Mouse (Mus musculus) thymus, adult 2 months (tissue): ENCODE results near the gene Agbl4. TPM values are rescaled to one million over a fixed set of nuclear protein-coding genes. Genes with fewer than 3 reads are reported as not detected.

Experiments used
- DNase-seq: peaks from one replicate; pipeline ENCODE4 v3.0.0; 2021
- H3K27ac ChIP-seq: fragments of 200-500 bp; 2 replicates; pipeline ENCODE4 v1.5.1; 2012; ENCODE audit warnings: low read length, control low read depth; ENCODE audit not compliant: control insufficient read depth, insufficient read depth
- H3K27me3 ChIP-seq: fragments of 200-500 bp; 2 replicates; pipeline ENCODE4 v1.6.1; 2012; ENCODE audit warnings: mild to moderate bottlenecking, low read length, moderate library complexity, mixed read lengths; ENCODE audit not compliant: control insufficient read depth, insufficient read depth
- H3K36me3 ChIP-seq: fragments of 200-500 bp; 2 replicates; pipeline ENCODE4 v1.6.1; 2012; ENCODE audit warnings: mild to moderate bottlenecking, low read length, moderate library complexity; ENCODE audit not compliant: control insufficient read depth, insufficient read depth
- H3K4me1 ChIP-seq: fragments of 200-500 bp; replicated peaks from 2 replicates; pipeline ENCODE4 v1.6.1; 2012; ENCODE audit warnings: low read length; ENCODE audit not compliant: control insufficient read depth, insufficient read depth
- H3K4me3 ChIP-seq: fragments of 200-500 bp; 2 replicates; pipeline ENCODE4 v1.5.1; 2012; ENCODE audit warnings: mild to moderate bottlenecking, low read length, control low read depth, moderate library complexity; ENCODE audit not compliant: control insufficient read depth, insufficient read depth
- CTCF ChIP-seq: fragments of 200-500 bp; IDR thresholded peaks from 2 replicates; pipeline ENCODE4 v1.5.1; 2012; ENCODE audit warnings: mild to moderate bottlenecking, control low read depth, low read length, moderate library complexity, borderline replicate concordance; ENCODE audit not compliant: control insufficient read depth, poor library complexity, insufficient read depth; ENCODE audit errors: extremely low read depth
- POLR2A ChIP-seq: fragments of 200-500 bp; IDR thresholded peaks from 2 replicates; pipeline ENCODE4 v1.6.1; 2012; ENCODE audit warnings: mild to moderate bottlenecking, low read length, control low read depth, moderate library complexity; ENCODE audit not compliant: control insufficient read depth, poor library complexity, insufficient read depth; ENCODE audit errors: extremely low read depth
- WGBS: fragments of 180-500 bp; shearing (Covaris S2); methylation state at CpG from one replicate; pipeline ENCODE4 v1.1.7; 2018; 5-methylcytosine and 5-hydroxymethylcytosine counted together
- polyA plus RNA-seq: library from polyadenylated mRNA; depleted of rRNA; stranded (reverse); fragments of >200 nt; gene quantifications from 2 replicates; pipeline ENCODE4 v1.2.3, GENCODE M21; 2012

Gene Agbl4
- polyA plus RNA-seq, 1 experiment = 0.07 TPM

DNA sequence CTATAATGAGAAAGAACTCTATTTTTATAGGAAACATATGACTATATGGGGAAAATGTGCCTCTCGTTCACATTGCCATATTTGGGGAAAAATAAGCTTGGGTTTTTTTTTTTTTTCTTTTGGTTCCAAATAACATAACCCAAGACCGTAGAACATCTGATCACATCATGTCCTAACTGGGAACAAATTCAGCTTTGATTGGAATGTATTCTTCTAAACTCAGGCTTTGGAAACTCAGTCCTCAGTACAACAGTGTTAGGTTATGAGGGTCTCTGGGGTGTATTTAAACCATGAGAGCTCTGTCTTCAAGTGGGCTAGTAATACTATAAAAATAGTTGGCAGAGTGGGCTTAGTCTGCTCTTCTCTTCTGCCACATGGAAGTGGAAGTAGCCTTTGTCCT lies 1205.7 kb downstream of the Agbl4 start:
- Histone ChIP-seq H3K36me3 (no peaks in the 10 kb centered on the region), H3K27ac (no peak overlapping the region), H3K4me3 (no peak overlapping the region), H3K27me3 (no peaks in the 10 kb centered on the region), H3K4me1 (no peaks in the 10 kb centered on the region)
- no peak for DNase-seq
- WGBS = 91% methylated on average over 2 of the region's 2 CpGs
- TF ChIP-seq CTCF (no peak), POLR2A (no peak)

DNA sequence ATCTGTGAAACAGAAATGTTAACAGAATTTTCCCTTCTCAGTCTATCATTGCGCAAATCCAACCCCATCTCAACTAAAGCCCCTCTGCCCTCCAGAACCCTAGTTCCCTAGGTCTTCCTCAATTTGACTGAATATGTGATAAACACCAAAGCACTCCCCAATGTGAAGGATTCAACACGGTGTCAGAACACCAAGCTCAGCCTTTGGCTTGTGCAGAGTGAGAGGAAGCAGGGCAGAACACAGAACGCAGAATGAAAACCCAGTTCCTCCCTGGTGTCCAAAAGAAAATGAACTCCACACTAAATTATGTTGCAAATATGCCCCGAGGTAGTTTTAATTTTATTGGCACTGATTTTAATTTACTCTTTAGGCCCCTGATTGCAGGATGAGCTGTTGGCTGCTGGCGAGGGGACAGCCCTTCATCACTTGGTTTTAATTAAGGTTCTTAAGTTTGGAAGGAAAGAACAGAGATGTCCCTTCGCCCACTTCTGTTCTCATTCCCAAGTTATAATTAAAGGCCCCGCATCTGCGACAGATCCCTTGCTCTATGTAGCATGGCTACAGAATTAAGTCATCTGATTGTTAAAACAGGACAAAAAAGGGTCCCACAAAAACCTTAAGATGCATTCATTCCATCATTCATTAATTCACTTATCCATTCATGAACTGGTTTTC lies 1210.5 kb downstream of the Agbl4 start:
- no peak overlapping the region for H3K4me3 ChIP-seq
- H3K4me1 ChIP-seq = no peaks in the 10 kb centered on the region
- H3K27me3 ChIP-seq = no peaks in the 10 kb centered on the region
- no peaks in the 10 kb centered on the region for H3K36me3 ChIP-seq
- DNase-seq = no peak
- no peak overlapping the region for H3K27ac ChIP-seq
- WGBS = 91% methylated on average over 8 of the region's 8 CpGs
- no peak for TF ChIP-seq POLR2A
- TF ChIP-seq CTCF = no peak

GRCm38 (mm10) chr4:111621865-111622264 lies 1224.4 kb downstream of the Agbl4 start:
- Histone ChIP-seq H3K27ac (no peak overlapping the region), H3K36me3 (no peaks in the 10 kb centered on the region), H3K4me3 (no peak overlapping the region), H3K4me1 (no peaks in the 10 kb centered on the region), H3K27me3 (no peaks in the 10 kb centered on the region)
- no peak for DNase-seq
- TF ChIP-seq POLR2A = no peak
- no peak for TF ChIP-seq CTCF
- 46% methylated on average over 2 of the region's 2 CpGs for WGBS

DNA sequence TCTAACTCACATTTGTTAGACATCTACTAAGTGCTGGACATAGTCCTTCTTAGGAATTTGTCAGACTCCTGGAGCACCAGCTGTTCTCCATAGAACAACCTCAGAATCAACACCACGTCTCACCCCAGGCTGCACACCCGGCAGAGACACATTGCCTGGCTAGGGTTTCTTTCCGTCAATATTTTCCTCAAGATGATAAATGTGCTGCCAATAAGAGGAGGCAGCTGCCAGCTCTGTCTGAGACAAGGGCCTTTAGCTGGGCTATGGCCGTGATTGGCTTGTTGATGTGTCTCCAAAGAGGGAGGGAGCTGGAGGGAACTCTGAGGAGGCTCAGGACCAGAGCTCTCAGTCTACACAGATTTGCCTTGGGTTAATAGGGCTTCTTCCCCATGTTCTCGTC lies 1227.5 kb downstream of the Agbl4 start:
- no peaks in the 10 kb centered on the region for H3K27me3 ChIP-seq
- no peak overlapping the region for H3K4me3 ChIP-seq
- WGBS = 78% methylated on average over 5 of the region's 5 CpGs
- no peak for DNase-seq
- H3K27ac ChIP-seq = no peak overlapping the region
- H3K4me1 ChIP-seq = no peaks in the 10 kb centered on the region
- no peaks in the 10 kb centered on the region for H3K36me3 ChIP-seq
- no peak for TF ChIP-seq CTCF
- no peak for TF ChIP-seq POLR2A

DNA sequence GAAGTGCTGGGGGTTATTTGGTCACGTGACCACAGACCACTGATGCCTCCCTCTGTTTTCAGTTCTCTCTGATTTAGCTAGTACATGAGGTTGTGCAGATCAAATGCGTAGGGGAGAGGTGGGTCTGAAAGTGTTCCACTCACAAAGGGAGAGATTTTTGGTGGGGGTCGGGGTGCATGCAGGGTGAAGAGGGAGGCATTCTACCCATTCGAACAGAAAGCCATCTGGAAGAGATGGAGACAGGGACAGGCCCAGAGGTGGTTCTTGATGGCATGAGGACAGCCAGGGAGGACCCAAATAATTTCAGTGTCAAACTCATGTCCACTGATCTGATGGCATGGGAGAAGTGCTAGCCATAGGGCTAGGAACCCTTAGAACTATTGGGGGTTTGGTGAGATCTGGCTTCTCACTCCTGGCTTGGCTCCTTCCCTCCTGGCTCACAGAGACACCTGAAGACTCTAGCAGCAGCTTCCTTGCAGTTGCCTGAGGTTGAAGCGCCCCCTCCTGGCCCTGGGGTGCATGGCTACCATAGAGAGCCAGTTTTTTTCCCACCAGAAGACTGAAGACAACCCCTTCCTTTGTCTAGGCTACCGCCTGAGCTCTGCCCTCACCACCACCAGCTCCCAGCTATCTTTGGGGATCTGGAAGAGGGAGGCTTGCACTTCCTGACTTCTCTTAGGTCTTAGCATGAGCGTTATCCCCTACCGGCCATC lies 1228.8 kb downstream of the Agbl4 start:
- Histone ChIP-seq H3K27ac (no peak overlapping the region), H3K4me1 (no peaks in the 10 kb centered on the region), H3K27me3 (no peaks in the 10 kb centered on the region), H3K4me3 (no peak overlapping the region), H3K36me3 (no peaks in the 10 kb centered on the region)
- peak; percentile 49 for DNase-seq
- WGBS = 40% methylated on average over 8 of the region's 8 CpGs
- TF ChIP-seq CTCF (peak; percentile 83), POLR2A (no peak)

DNA sequence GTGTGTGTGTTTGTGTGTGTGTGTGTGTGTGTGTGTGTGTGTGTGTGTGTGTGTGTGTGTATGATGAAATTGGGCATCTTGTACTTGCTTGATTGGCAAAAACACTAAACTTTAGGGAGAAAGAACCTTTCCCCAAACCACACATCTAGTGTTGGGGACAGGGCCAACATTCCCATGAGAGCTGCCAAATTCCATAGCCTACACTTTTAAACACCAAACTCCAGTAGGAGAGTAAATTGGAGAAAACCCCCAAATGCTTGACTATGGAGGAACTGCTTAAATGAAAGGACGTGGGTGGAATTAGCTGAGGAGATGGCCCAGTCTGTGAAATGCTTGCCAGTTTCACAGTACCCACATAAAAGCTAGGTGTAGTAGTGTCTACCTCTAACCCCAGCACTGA lies 1235.2 kb downstream of the Agbl4 start:
- no peaks in the 10 kb centered on the region for H3K36me3 ChIP-seq
- WGBS = 93% methylated on average over 1 of the region's 1 CpGs
- no peaks in the 10 kb centered on the region for H3K4me1 ChIP-seq
- TF ChIP-seq POLR2A (no peak), CTCF (no peak)
- no peak for DNase-seq
- no peak overlapping the region for H3K4me3 ChIP-seq
- H3K27me3 ChIP-seq = no peaks in the 10 kb centered on the region
- no peak overlapping the region for H3K27ac ChIP-seq

- TF ChIP-seq POLR2A (no peak), CTCF (no peak)
- no peak overlapping the region for H3K27ac ChIP-seq
- H3K27me3 ChIP-seq = no peaks in the 10 kb centered on the region
- no peak overlapping the region for H3K4me3 ChIP-seq
- no peaks in the 10 kb centered on the region for H3K4me1 ChIP-seq
- no peak for DNase-seq
- H3K36me3 ChIP-seq = no peaks in the 10 kb centered on the region
- 95% methylated on average over 3 of the region's 3 CpGs for WGBS
Observed at GRCm38 (mm10) chr4:111635538-111636124, 1238.2 kb downstream of the Agbl4 start.
